In genomic region chr5:35379815-35380214, GRCm38 (mm10) we compare ENCODE assay signal across 10 mouse cellular contexts. TPM values are rescaled to one million over a fixed set of nuclear protein-coding genes. Genes with fewer than 3 reads are reported as not detected.
A peak's percentile ranks its signal among the peaks of the same experiment; 100 is the strongest.
DNase-seq lines count a peak whose midpoint lies in the region; TF ChIP-seq lines count a peak whose summit lies in the region.
"Had no signal": no experiment of that assay in that cellular context is flagged by ENCODE, and none has a peak within 500 bp of the region (broad histone marks: within the 10 kb centered on the region; RNA-seq: fewer than 3 reads in every experiment).

No protein-coding gene starts in this region.

- peak; percentile 54 for DNase-seq in heart, postnatal 4 days
- DNase-seq in heart, adult 11 months: no peak
- DNase-seq in spleen, adult 2 months (ENCODE audit: low read depth in 1 of 2, low spot score in 2 of 2): no peak
- DNase-seq in spleen, adult 12 weeks (ENCODE audit: low spot score): no peak
- DNase-seq in brain, adult 2 months (ENCODE audit: low read depth, low spot score): peak; percentile 55
- peak; percentile 69 to 71 for DNase-seq in kidney, postnatal 4 days
- peak; percentile 15 for DNase-seq in telencephalon, adult 2 months (ENCODE audit: low read depth, low spot score)

- no peaks in the 10 kb centered on the region for H3K27me3 ChIP-seq in spleen, adult 2 months (ENCODE audit: control insufficient read depth, insufficient read depth, low read length)

- H3K4me1 ChIP-seq in spleen, adult 2 months (ENCODE audit: control insufficient read depth, insufficient read depth, insufficient read length): no peaks in the 10 kb centered on the region
- H3K4me1 ChIP-seq: embryonic facial prominence, embryonic 15.5 days; liver, embryonic 15.5 days had no signal

- H3K36me3 ChIP-seq in spleen, adult 2 months (ENCODE audit: control insufficient read depth, insufficient read depth, low read length): no peaks in the 10 kb centered on the region
- H3K36me3 ChIP-seq: embryonic facial prominence, embryonic 15.5 days; liver, embryonic 15.5 days had no signal

- H3K27ac ChIP-seq in spleen, adult 2 months (ENCODE audit: insufficient read depth, low read length): no peak overlapping the region
- H3K27ac ChIP-seq: embryonic facial prominence, embryonic 15.5 days; liver, embryonic 15.5 days had no signal

- WGBS in spleen, adult 2 months: 2% methylated on average over 4 of the region's 4 CpGs

- TF ChIP-seq CTCF in spleen, adult 2 months (IDR thresholded peaks at IDR 0.05; ENCODE audit: extremely low read depth, insufficient read depth, insufficient read length, insufficient replicate concordance): peak; percentile 35; the same call in 1 of the 2 replicates

- no peak overlapping the region for H3K4me3 ChIP-seq in spleen, adult 2 months (ENCODE audit: extremely low read depth, insufficient read depth, insufficient read length)
- H3K4me3 ChIP-seq: embryonic facial prominence, embryonic 15.5 days; liver, embryonic 15.5 days had no signal

- TF ChIP-seq POLR2A in spleen, adult 2 months (IDR thresholded peaks at IDR 0.05; ENCODE audit: low read depth, low read length): no peak

RNA-seq across cellular contexts. Expression of gene Hmx1, which starts 9.1 kb away (rescaled TPM):
- total RNA-seq in heart, postnatal 4 days (2021): not detected
- polyA plus RNA-seq in spleen, adult 2 months (2012; rRNA removed): not detected in 2 replicates
- polyA plus RNA-seq: liver, embryonic 15.5 days; stomach, embryonic 16.5 days had no signal

Comparison
In these comparisons a context has a peak if more than half of its experiments do, and no peak if none do; other contexts are left out.
1. DNase-seq: peak in heart, postnatal 4 days (single experiment), brain, adult 2 months (single experiment), kidney, postnatal 4 days (2 of 2) and telencephalon, adult 2 months (single experiment); none in heart, adult 11 months (single experiment), spleen, adult 2 months (0 of 2) and spleen, adult 12 weeks (single experiment).